Mouse (Mus musculus): ENCODE measurements at regions not wholly inside any gene's neighbourhood (a gene's known extent, or its start where the extent isn't known, plus 50 kb on each side); places are given as distances from the start of the nearest gene placed in this dataset.
A peak's percentile ranks its signal among the peaks of the same experiment; 100 is the strongest.

DNA sequence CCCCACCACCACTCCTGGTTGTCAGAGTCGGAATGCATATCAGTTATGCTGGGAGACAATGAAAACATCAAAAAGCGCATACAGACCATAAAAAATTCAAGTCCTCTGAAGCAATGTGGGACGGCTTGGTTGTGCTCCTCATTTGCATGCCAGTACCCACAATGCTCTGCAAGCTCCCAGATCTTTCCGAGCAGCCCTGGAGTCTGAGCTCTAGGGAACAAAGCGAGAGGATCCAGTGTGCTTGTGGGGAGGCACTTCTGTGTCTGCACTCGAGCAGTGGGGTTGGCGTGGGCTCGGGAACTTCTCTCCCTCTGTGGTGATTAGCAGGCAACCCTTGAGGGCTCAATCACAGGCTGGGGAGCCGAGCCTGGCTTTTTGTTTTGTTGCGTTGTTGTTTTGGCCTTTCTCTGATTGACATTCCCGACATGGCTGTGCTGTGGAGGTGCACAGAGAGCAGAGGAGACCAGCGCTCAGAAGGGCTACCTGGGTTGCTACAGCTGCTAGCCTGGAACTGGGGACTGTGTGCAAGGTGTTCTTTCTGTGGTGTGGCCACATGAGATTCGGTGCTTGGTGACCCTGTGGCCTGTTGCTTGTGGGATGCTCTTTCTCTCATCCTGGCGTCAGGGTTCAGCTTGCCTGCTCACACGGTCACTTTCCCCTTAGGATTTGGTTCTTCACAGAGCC, 66.1 kb upstream of the Habp2 start:
- DNase-seq (ENCODE audit: extremely low spot score in 1 of 2, low spot score in 2 of 2) = no peak
- intact Hi-C loops (cut with DNase I) = no loop called here

DNA sequence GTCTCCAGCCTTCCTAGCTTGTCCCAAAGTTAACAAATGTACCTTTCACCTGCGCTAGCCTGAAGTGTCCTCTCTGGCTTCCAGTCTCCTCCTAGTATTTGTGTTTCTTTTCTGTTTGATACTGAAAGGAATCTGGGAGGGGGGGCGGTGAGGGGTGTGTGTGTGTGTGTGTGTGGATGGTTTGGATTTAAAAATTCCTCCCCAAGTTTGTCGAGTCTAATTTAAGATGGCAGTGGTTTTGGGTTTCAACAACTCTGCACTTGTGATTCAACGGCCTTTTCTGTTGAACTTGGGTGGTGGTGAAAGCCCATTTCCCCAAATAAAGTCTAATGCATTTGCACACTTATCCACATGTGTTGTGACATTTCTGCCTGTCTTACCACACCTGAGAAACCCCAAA, 64.4 kb upstream of the Habp2 start:
- no peak for DNase-seq (ENCODE audit: extremely low spot score in 1 of 2, low spot score in 2 of 2)

DNA sequence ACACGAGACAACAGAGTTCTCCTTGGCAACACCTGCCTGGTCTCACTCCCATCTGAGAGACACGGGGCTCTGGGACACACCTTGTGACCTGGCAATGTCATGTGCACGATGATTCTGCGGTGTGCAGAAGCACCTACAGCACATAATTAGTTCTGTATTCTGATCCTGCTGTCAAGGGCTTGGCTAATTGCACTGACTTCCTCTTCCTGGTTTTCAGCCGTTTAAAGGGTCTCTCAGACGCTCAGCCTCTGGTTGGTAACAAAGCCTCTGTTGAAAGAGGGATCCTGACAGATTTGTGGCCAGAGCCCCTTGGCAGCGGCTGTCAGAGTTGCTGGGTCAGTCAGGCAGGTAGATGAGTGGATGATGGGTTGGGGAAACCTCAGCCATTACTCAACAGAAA, 61.9 kb upstream of the Habp2 start:
- intact Hi-C loops (cut with DNase I) = no loop called here
- no peak for DNase-seq (ENCODE audit: extremely low spot score in 1 of 2, low spot score in 2 of 2)

More for the DNA sequence above, 64.4 kb upstream of the Habp2 start:
- intact Hi-C loops (cut with DNase I) = no loop called here

DNA sequence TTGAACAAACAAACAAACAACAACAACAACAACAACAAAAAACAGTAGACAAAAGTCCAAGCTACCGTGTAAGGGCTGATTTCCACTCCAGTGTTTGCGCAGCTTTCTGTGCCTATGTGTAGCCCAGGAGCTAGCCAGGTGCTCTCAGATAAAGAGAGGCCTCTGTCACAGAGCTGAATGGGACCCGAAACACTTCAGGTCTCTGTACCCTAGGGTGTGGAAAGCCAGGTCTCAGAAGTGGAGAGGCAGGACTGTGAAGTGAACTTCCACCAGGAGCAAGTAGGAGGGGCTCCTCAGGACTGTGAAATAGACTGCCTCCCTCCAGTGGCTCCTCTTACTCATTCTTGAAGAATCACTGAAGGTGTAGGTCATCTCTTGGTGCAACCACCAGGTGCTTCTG, 61.4 kb upstream of the Habp2 start:
- intact Hi-C loops (cut with DNase I) = no loop called here
- no peak for DNase-seq (ENCODE audit: extremely low spot score in 1 of 2, low spot score in 2 of 2)

DNA sequence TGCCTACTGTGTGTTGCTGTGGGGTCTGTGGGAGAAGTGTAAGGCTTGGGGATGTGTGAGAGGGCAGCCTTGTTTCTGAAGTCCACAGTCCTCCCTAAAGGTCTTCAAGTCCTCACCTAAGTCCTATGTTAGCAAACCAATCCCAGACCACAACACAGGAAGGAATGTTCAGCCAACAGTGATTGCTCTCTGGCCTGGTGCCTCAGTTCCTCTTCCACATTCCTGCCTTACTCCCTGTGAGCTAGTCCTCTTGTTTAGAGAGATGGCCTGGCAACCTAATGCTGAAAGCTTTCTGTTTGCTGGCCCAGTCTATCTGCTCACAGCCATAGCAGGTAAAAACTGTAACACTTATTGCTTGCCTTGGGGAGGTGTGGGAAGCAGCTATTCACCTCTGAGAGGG, 58.4 kb upstream of the Habp2 start:
- intact Hi-C loops (cut with DNase I) = no loop called here

DNA sequence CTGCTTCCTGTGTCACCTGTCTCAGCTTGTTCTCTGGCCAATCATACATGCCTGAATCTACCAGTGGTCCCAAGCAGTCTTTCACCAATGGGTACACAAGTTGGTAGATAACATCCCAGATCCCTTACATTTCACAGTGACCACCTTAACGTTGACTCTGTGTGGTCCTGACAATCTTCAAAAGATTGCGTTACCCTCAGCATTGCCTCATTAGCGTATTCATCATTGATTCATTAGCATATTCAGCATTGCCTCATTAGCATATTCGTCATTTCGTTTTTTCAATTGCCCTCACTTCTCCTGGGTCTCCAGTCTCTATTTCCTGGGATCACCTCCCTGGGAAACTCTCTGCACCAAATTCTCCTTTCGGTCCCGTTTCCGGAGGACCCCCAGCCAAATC, 55.5 kb upstream of the Habp2 start:
- intact Hi-C loops (cut with DNase I) = no loop called here
- no peak for DNase-seq (ENCODE audit: extremely low spot score in 1 of 2, low spot score in 2 of 2)

More for the DNA sequence above, 58.4 kb upstream of the Habp2 start:
- DNase-seq (ENCODE audit: extremely low spot score in 1 of 2, low spot score in 2 of 2) = no peak

DNA sequence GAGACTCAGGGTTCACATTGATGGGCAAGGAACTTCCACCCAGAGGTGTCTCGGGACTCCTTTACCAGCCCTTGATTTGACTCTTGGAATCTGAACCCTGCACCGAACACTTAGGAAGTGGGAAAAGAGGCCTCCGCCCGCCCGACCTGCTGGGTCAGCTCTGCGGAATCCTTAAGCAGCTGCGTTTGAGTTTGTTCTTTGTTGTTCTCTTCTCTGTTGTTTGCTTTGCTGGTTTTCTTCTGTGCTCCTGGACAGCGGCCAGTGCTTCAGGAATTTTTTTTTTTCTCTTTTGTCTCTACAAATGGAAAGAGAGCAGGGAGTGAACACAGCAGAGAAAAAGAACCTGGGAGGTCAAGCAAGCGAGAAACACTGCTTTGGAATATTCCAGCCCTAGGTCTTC, 55.1 kb upstream of the Habp2 start:
- intact Hi-C loops (cut with DNase I) = no loop called here
- peak in 1 of 2 experiments; percentile 68 for DNase-seq (ENCODE audit: extremely low spot score in 1 of 2, low spot score in 2 of 2)

DNA sequence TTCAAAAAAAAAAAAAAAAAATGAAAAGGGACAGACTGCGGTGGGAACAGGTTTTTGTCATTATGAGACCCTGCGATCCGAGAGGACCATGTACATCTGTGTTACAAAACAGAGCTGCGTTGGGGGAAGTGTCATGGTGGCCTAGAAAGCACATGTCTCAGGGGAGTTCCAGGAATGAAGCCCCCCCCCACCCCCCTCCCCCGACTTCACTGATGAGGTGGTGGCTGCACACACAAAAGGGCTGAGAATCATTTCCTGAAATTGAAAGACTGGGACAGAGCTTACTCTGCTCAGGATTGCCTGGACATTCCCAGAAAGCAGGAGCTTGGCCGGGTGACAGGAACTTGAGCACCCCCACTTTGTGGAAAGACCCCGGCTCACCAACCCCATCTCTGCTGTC, 54.7 kb upstream of the Habp2 start:
- no peak for DNase-seq (ENCODE audit: extremely low spot score in 1 of 2, low spot score in 2 of 2)
- intact Hi-C loops (cut with DNase I) = no loop called here

DNA sequence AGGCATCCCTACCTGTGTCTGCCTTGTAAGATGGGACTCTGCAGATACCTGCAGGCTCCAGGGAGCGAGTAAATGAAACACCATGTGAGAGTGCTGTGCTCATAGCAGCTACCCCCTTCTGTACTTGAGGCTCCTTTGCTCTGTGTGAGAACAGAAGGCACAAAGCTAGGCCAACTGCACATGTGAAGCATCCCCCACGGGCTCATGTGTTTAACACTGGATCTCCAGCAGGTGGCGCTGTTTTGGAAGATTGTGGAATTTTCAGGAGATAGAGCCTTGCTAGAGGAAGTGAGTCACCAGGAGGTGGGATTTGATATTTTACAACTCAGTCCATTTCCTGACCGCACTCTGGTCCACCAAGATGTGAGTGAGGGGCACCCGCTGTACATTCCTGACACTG, 54.0 kb upstream of the Habp2 start:
- intact Hi-C loops (cut with DNase I) = no loop called here

DNA sequence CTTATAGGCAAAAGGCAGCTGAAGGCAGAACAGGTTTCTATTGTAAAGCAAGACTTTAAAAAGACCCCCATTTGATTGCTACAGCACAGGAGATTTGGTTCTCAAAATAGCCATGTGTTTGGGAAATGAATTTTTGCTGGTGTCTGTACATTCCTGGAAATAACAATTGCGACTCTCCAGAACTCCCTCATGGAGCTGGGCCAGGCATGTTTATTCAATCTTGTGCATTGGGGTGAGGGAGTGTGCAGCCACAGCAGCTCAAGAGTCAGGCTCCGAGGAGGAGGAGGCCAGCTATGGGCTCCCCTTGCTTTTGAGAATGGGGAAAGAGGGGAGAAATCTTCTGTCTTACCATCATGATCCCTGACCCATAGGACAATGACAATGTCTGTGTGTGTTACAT, 51.9 kb upstream of the Habp2 start:
- DNase-seq (ENCODE audit: extremely low spot score in 1 of 2, low spot score in 2 of 2) = no peak
- intact Hi-C loops (cut with DNase I) = no loop called here

More for the DNA sequence above, 54.0 kb upstream of the Habp2 start:
- no peak for DNase-seq (ENCODE audit: extremely low spot score in 1 of 2, low spot score in 2 of 2)

All from left cerebral cortex, postnatal 10 days (tissue).